ENCODE assay signal across 8 mouse cellular contexts in genomic region chr3:95673707-95674211, GRCm38 (mm10). TPM values are rescaled to one million over a fixed set of nuclear protein-coding genes. Genes with fewer than 3 reads are reported as not detected.
DNase-seq lines count a peak whose midpoint lies in the region; ATAC-seq and TF ChIP-seq lines count a peak whose summit lies in the region.

No protein-coding gene starts in this region.

- H3K4me1 ChIP-seq in spleen, adult 2 months (ENCODE audit: control insufficient read depth, insufficient read depth, insufficient read length) = peaks cover 46% of the 10 kb centered on the region; the same call in 1 of the 2 replicates
- H3K4me1 ChIP-seq in forebrain, embryonic 12.5 days = peaks cover 29% of the 10 kb centered on the region
- H3K4me1 ChIP-seq in limb, embryonic 10.5 days = peaks cover 54% of the 10 kb centered on the region
- peaks cover 41% of the 10 kb centered on the region for H3K4me1 ChIP-seq in neural tube, embryonic 12.5 days

- TF ChIP-seq POLR2A in spleen, adult 2 months (IDR thresholded peaks at IDR 0.05; ENCODE audit: low read depth, low read length) = peak; percentile 81

- WGBS in spleen, adult 2 months = 1% methylated on average over 11 of the region's 11 CpGs
- 31% methylated on average over 11 of the region's 11 CpGs for WGBS in forebrain, embryonic 12.5 days
- 22% methylated on average over 11 of the region's 11 CpGs for WGBS in limb, embryonic 10.5 days
- WGBS in neural tube, embryonic 12.5 days = 28% methylated on average over 11 of the region's 11 CpGs

- ATAC-seq in forebrain, embryonic 12.5 days (ENCODE audit: low FRiP score) = no peak
- no peak for ATAC-seq in neural tube, embryonic 12.5 days (ENCODE audit: low FRiP score, low read depth)

- peak overlapping the region; percentile 70 for H3K4me3 ChIP-seq in spleen, adult 2 months (ENCODE audit: extremely low read depth, insufficient read depth, insufficient read length)
- no peak overlapping the region for H3K4me3 ChIP-seq in forebrain, embryonic 12.5 days (replicated peaks)
- peak overlapping the region; percentile 32 for H3K4me3 ChIP-seq in limb, embryonic 10.5 days
- no peak overlapping the region for H3K4me3 ChIP-seq in neural tube, embryonic 12.5 days

- H3K36me3 ChIP-seq in spleen, adult 2 months (ENCODE audit: control insufficient read depth, insufficient read depth, low read length) = 0 out of 2 replicates have a peak, but pooled peaks cover 1% of the 10 kb centered on the region
- peaks cover 15% of the 10 kb centered on the region for H3K36me3 ChIP-seq in forebrain, embryonic 12.5 days (replicated peaks)
- peaks cover 55% of the 10 kb centered on the region for H3K36me3 ChIP-seq in limb, embryonic 10.5 days
- peaks cover 17% of the 10 kb centered on the region for H3K36me3 ChIP-seq in neural tube, embryonic 12.5 days

- H3K27ac ChIP-seq in spleen, adult 2 months (ENCODE audit: insufficient read depth, low read length) = peak overlapping the region; percentile 99
- peak overlapping the region; percentile 50 for H3K27ac ChIP-seq in forebrain, embryonic 12.5 days
- H3K27ac ChIP-seq in limb, embryonic 10.5 days = peak overlapping the region; percentile 90
- H3K27ac ChIP-seq in neural tube, embryonic 12.5 days = no peak overlapping the region; the same call in 1 of the 2 replicates

- DNase-seq in spleen, adult 2 months (ENCODE audit: low read depth in 1 of 2, low spot score in 2 of 2) = no peak
- DNase-seq in spleen, postnatal 36 days (ENCODE audit: low spot score in 2 of 2) = no peak
- no peak for DNase-seq in limb, embryonic 10.5 days (ENCODE audit: low spot score)
- DNase-seq in layer of hippocampus, adult 18-20 months (ENCODE audit: low spot score in 2 of 2) = no peak
- no peak for DNase-seq in c-Kit-positive CD71-positive TER-119-positive erythroid progenitor cells, embryonic 14.5 days (ENCODE audit: low spot score)
- DNase-seq in urinary bladder, postnatal 36 days (ENCODE audit: low spot score in 2 of 2) = no peak

- no peak overlapping the region for H3K4me2 ChIP-seq in forebrain, embryonic 12.5 days
- H3K4me2 ChIP-seq in neural tube, embryonic 12.5 days (replicated peaks) = peak overlapping the region; percentile 31

- no peaks in the 10 kb centered on the region for H3K9me3 ChIP-seq in forebrain, embryonic 12.5 days
- H3K9me3 ChIP-seq in limb, embryonic 10.5 days (replicated peaks) = no peaks in the 10 kb centered on the region
- no peaks in the 10 kb centered on the region for H3K9me3 ChIP-seq in neural tube, embryonic 12.5 days

- H3K27me3 ChIP-seq in spleen, adult 2 months (ENCODE audit: control insufficient read depth, insufficient read depth, low read length) = no peaks in the 10 kb centered on the region
- no peaks in the 10 kb centered on the region for H3K27me3 ChIP-seq in forebrain, embryonic 12.5 days
- no peaks in the 10 kb centered on the region for H3K27me3 ChIP-seq in limb, embryonic 10.5 days (ENCODE audit: low read depth, poor library complexity, severe bottlenecking)
- H3K27me3 ChIP-seq in neural tube, embryonic 12.5 days (replicated peaks) = no peaks in the 10 kb centered on the region

- no peak overlapping the region for H3K9ac ChIP-seq in forebrain, embryonic 12.5 days
- no peak overlapping the region for H3K9ac ChIP-seq in neural tube, embryonic 12.5 days

- TF ChIP-seq CTCF in spleen, adult 2 months (IDR thresholded peaks at IDR 0.05; ENCODE audit: extremely low read depth, insufficient read depth, insufficient read length, insufficient replicate concordance) = no peak

RNA-seq across cellular contexts. Expression of gene Adamtsl4, which starts 14.0 kb away (rescaled TPM):
- 7.9 and 8.1 TPM in 2 replicates for polyA plus RNA-seq in spleen, adult 2 months (2012; rRNA removed)
- 0.65 and 1.1 TPM in 2 replicates for polyA plus RNA-seq in forebrain, embryonic 12.5 days (2016; fragmentation: Nextera tagmentation; extraction: Ambion mirVana)
- 0.63 and 0.77 TPM in 2 replicates for polyA plus RNA-seq in limb, embryonic 10.5 days (2016; fragmentation: Nextera tagmentation; extraction: Ambion mirVana)
- polyA plus RNA-seq in neural tube, embryonic 12.5 days (2016; fragmentation: Nextera tagmentation; extraction: Ambion mirVana) = 0.96 and 1.3 TPM in 2 replicates
- total RNA-seq in layer of hippocampus, adult 18-20 months (2021) = 1 to 10 TPM; 7.1 to 7.4 TPM

RNA-seq across cellular contexts. Expression of gene Mcl1, which starts 15.2 kb away (rescaled TPM):
- 169 and 276 TPM in 2 replicates for polyA plus RNA-seq in spleen, adult 2 months (2012; rRNA removed)
- 69.3 and 74.0 TPM in 2 replicates for polyA plus RNA-seq in forebrain, embryonic 12.5 days (2016; fragmentation: Nextera tagmentation; extraction: Ambion mirVana)
- polyA plus RNA-seq in limb, embryonic 10.5 days (2016; fragmentation: Nextera tagmentation; extraction: Ambion mirVana) = 49.7 and 52.1 TPM in 2 replicates
- polyA plus RNA-seq in neural tube, embryonic 12.5 days (2016; fragmentation: Nextera tagmentation; extraction: Ambion mirVana) = 87.0 and 91.1 TPM in 2 replicates
- 10 to 100 TPM; 56.9 to 62.7 TPM for total RNA-seq in layer of hippocampus, adult 18-20 months (2021)

RNA-seq across cellular contexts. Expression of gene Ensa, which starts 49.0 kb away (rescaled TPM):
- polyA plus RNA-seq in spleen, adult 2 months (2012; rRNA removed) = 8.3 and 10.4 TPM in 2 replicates
- polyA plus RNA-seq in forebrain, embryonic 12.5 days (2016; fragmentation: Nextera tagmentation; extraction: Ambion mirVana) = 102 and 104 TPM in 2 replicates
- 74.6 and 88.2 TPM in 2 replicates for polyA plus RNA-seq in limb, embryonic 10.5 days (2016; fragmentation: Nextera tagmentation; extraction: Ambion mirVana)
- polyA plus RNA-seq in neural tube, embryonic 12.5 days (2016; fragmentation: Nextera tagmentation; extraction: Ambion mirVana) = 95.0 and 95.8 TPM in 2 replicates
- total RNA-seq in layer of hippocampus, adult 18-20 months (2021) = 100 to 1,000 TPM; 322 to 323 TPM

Comparison
In these comparisons a context has a peak if more than half of its experiments do, and no peak if none do; other contexts are left out.
1. H3K4me3 ChIP-seq: peak in spleen, adult 2 months (single experiment) and limb, embryonic 10.5 days (single experiment); none in forebrain, embryonic 12.5 days (single experiment) and neural tube, embryonic 12.5 days (single experiment).